Mouse (Mus musculus) kidney, postnatal 36 days (tissue): Measurements from ENCODE around the gene Klf5.

Experiments
- DNase-seq, 2 experiments: peaks; one replicate each; pipeline ENCODE4 v3.0.0; 2021 to 2022; ENCODE audit warnings: mixed read lengths in 2 of 2

The Klf5 gene

GRCm38 (mm10) chr14:99310358-99310757 is 11.9 kb downstream of the Klf5 start:
- no peak for DNase-seq

- no peak for DNase-seq
Observed at GRCm38 (mm10) chr14:99313062-99313461, 14.6 kb downstream of the Klf5 start.

- no peak for DNase-seq
Observed at GRCm38 (mm10) chr14:99316275-99316674, 17.8 kb downstream of the Klf5 start.

GRCm38 (mm10) chr14:99320736-99321135 is 22.2 kb downstream of the Klf5 start:
- DNase-seq, result no peak

GRCm38 (mm10) chr14:99323376-99323775 is 24.9 kb downstream of the Klf5 start:
- no peak for DNase-seq

GRCm38 (mm10) chr14:99324523-99324922 is 26.0 kb downstream of the Klf5 start:
- no peak for DNase-seq

- no peak for DNase-seq
Observed at GRCm38 (mm10) chr14:99325597-99326472, 27.3 kb downstream of the Klf5 start.

- DNase-seq, result no peak
Observed at GRCm38 (mm10) chr14:99336598-99336997, 38.1 kb downstream of the Klf5 start.

GRCm38 (mm10) chr14:99339021-99339420 is 40.5 kb downstream of the Klf5 start:
- DNase-seq, result no peak

- DNase-seq, result no peak
Observed at GRCm38 (mm10) chr14:99339681-99340522, 41.4 kb downstream of the Klf5 start.

- no peak for DNase-seq
Observed at GRCm38 (mm10) chr14:99340703-99341102, 42.2 kb downstream of the Klf5 start.

GRCm38 (mm10) chr14:99348175-99348764 is 49.8 kb downstream of the Klf5 start:
- DNase-seq, result no peak

- no peak for DNase-seq
Observed at GRCm38 (mm10) chr14:99349606-99350005, 51.1 kb downstream of the Klf5 start.

- no peak for DNase-seq
Observed at GRCm38 (mm10) chr14:99352989-99353388, 54.5 kb downstream of the Klf5 start.

GRCm38 (mm10) chr14:99354046-99354445 is 55.6 kb downstream of the Klf5 start:
- DNase-seq, result no peak

- no peak for DNase-seq
Observed at GRCm38 (mm10) chr14:99354761-99355609, 56.5 kb downstream of the Klf5 start.

- DNase-seq, result no peak
Observed at GRCm38 (mm10) chr14:99355610-99355870, 57.0 kb downstream of the Klf5 start.

- no peak for DNase-seq
Observed at GRCm38 (mm10) chr14:99362956-99363355, 64.5 kb downstream of the Klf5 start.

GRCm38 (mm10) chr14:99364007-99364784 is 65.7 kb downstream of the Klf5 start:
- DNase-seq, result no peak
